ENCODE assay signal across 8 mouse cellular contexts in genomic region chr9:48480411-48481213, GRCm38 (mm10). TPM values are rescaled to one million over a fixed set of nuclear protein-coding genes. Genes with fewer than 3 reads are reported as not detected.
A peak's percentile ranks its signal among the peaks of the same experiment; 100 is the strongest.
DNase-seq lines count a peak whose midpoint lies in the region; ATAC-seq lines count a peak whose summit lies in the region.

TSS of gene Rexo2 (minus strand) at chr9:48480623.

- 0 out of 2 replicates have a peak, but pooled peaks cover 4% of the 10 kb centered on the region for H3K4me1 ChIP-seq in heart, embryonic 10.5 days
- peaks cover 12% of the 10 kb centered on the region for H3K4me1 ChIP-seq in kidney, embryonic 15.5 days

- peak within 1 kb of the TSS; percentile 53 for H3K9ac ChIP-seq in kidney, embryonic 15.5 days

- WGBS in heart, embryonic 10.5 days: under 1% methylated on average over 49 of the region's 49 CpGs
- WGBS in kidney, embryonic 15.5 days: 1% methylated on average over 49 of the region's 49 CpGs

- H3K4me2 ChIP-seq in kidney, embryonic 15.5 days: peak within 1 kb of the TSS; percentile 84

- peak; percentile 96 for ATAC-seq in erythroblast, adult 5-6 weeks (replicated peaks; ENCODE audit: low FRiP score, poor library complexity, severe bottlenecking)
- peak; percentile 98 for ATAC-seq in kidney, embryonic 15.5 days (replicated peaks; ENCODE audit: low FRiP score)
- peak; percentile 100 for ATAC-seq in monocyte, adult 5-6 weeks (replicated peaks; ENCODE audit: insufficient number of reproducible peaks, low FRiP score, low TSS enrichment, poor library complexity, severe bottlenecking)

- no peaks in the 10 kb centered on the region for H3K9me3 ChIP-seq in heart, embryonic 10.5 days
- H3K9me3 ChIP-seq in kidney, embryonic 15.5 days (replicated peaks): no peaks in the 10 kb centered on the region

- H3K27ac ChIP-seq in heart, embryonic 10.5 days: peak within 1 kb of the TSS; percentile 92
- no peak within 1 kb of the TSS; the same call in 1 of the 2 replicates for H3K27ac ChIP-seq in kidney, embryonic 15.5 days

- peaks cover 27% of the 10 kb centered on the region for H3K36me3 ChIP-seq in heart, embryonic 10.5 days
- peaks cover 12% of the 10 kb centered on the region; the same call in 1 of the 2 replicates for H3K36me3 ChIP-seq in kidney, embryonic 15.5 days

- H3K4me3 ChIP-seq in heart, embryonic 10.5 days: peak within 1 kb of the TSS; percentile 94
- peak within 1 kb of the TSS; percentile 66 for H3K4me3 ChIP-seq in kidney, embryonic 15.5 days (replicated peaks)

- no peaks in the 10 kb centered on the region for H3K27me3 ChIP-seq in heart, embryonic 10.5 days (ENCODE audit: insufficient read depth, poor library complexity, severe bottlenecking)
- no peaks in the 10 kb centered on the region for H3K27me3 ChIP-seq in kidney, embryonic 15.5 days

- DNase-seq in B cell, adult 2 months: peak; percentile 95 to 96
- peak; percentile 98 for DNase-seq in brain, adult 2 months (ENCODE audit: low read depth, low spot score)
- DNase-seq in heart, embryonic 10.5 days (ENCODE audit: low spot score): peak; percentile 98
- peak; percentile 95 for DNase-seq in liver
- DNase-seq in spleen, postnatal 4 days (ENCODE audit: low spot score in 2 of 2): peak; percentile 94 to 95

RNA-seq across cellular contexts. Expression of gene Rexo2, which starts in this region (rescaled TPM):
- 47.8 and 50.8 TPM in 2 replicates for total RNA-seq in erythroblast, adult 5-6 weeks (2015; ENCODE audit: low replicate concordance)
- total RNA-seq in erythroblast, adult 5-6 weeks (2017; ENCODE audit: low replicate concordance): 26.6 and 36.7 TPM in 2 replicates
- polyA plus RNA-seq in heart, embryonic 10.5 days (2016; fragmentation: Nextera tagmentation; extraction: Ambion mirVana): 127 and 138 TPM in 2 replicates
- 116 TPM in 2 replicates for polyA plus RNA-seq in kidney, embryonic 15.5 days (2015; fragmentation: Nextera tagmentation; extraction: Ambion mirVana)
- 72.1 to 84.2 TPM (median 76.2 TPM) in 3 replicates for total RNA-seq in monocyte, adult 5-6 weeks (2017)
